Comparison of ENCODE assay signal across 17 mouse cellular contexts in the genomic region with DNA sequence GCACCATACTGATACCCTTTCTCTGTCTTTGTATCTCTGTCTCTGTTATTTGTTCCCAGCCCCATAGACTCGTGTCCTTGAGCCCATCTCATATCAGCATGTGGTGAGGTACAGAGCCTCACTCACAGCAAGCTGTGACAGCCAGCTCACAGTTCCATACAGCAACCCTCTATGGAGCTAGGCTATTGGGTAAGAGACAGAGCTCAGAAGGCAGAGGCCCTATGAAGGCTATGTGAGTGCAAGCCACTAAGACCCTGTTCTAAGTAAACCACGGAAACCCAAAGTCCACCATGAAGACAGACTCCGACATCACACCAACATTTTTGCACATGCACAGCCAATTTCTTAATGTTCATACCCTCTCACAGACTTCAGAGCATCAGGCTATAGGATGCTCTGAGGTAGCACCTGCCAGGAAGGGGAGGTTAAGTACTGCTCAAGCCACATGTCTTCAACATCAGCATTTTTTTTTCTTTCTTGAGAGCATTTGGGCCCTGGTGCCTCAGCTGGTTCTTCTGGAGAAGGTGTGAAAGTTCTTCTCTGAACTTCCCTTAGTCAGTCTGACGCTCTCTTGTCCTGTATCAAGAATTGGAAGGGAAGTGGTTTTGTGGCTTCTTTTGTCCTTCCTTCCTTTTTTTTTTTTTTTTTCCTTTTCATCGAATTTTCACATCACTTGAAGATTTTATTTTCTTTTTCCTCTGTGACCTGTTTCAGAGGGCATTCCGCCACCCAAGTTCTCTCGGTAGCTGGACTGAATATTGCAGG.
DNase-seq lines count a peak whose midpoint lies in the region; ATAC-seq and TF ChIP-seq lines count a peak whose summit lies in the region.
"Had no signal": no experiment of that assay in that cellular context is flagged by ENCODE, and none has a peak within 500 bp of the region (broad histone marks: within the 10 kb centered on the region; RNA-seq: fewer than 3 reads in every experiment).

No protein-coding gene starts in this region.

- peak; percentile 58 for TF ChIP-seq EP300 in CH12.LX (IDR thresholded peaks at IDR 0.05; ENCODE audit: low read length)
- no peak for TF ChIP-seq EP300 in liver, postnatal 0 days (IDR thresholded peaks at IDR 0.05; ENCODE audit: low read depth)

- H3K27ac ChIP-seq in CH12.LX (ENCODE audit: insufficient read depth, low read depth) = 0 out of 2 replicates have a peak overlapping the region, but pooled peaks have one; percentile 18
- H3K27ac ChIP-seq in liver, postnatal 0 days (ENCODE audit: low read depth) = peak overlapping the region; percentile 62
- no peak overlapping the region for H3K27ac ChIP-seq in gastrocnemius, adult 2 months
- no peak overlapping the region for H3K27ac ChIP-seq in forebrain, embryonic 14.5 days (ENCODE audit: low read depth, low read length)
- H3K27ac ChIP-seq: forebrain, embryonic 12.5 days; heart, embryonic 10.5 days; intestine, embryonic 15.5 days had no signal

- H3K4me1 ChIP-seq in CH12.LX (ENCODE audit: control insufficient read depth in 1 of 2, insufficient read depth in 2 of 2) = peaks cover 18 to 78% of the 10 kb centered on the region in 2 experiments
- peaks cover 15% of the 10 kb centered on the region for H3K4me1 ChIP-seq in liver, postnatal 0 days (ENCODE audit: insufficient read depth)
- H3K4me1 ChIP-seq in forebrain, embryonic 14.5 days (ENCODE audit: control insufficient read depth, insufficient read depth, low read length) = no peaks in the 10 kb centered on the region
- H3K4me1 ChIP-seq: heart, embryonic 10.5 days; intestine, embryonic 15.5 days had no signal

- H3K36me3 ChIP-seq in CH12.LX (replicated peaks in 1 of 2; ENCODE audit: control insufficient read depth in 1 of 2, insufficient read depth in 1 of 2, low read length in 1 of 2) = peaks cover 6 to 59% of the 10 kb centered on the region in 2 experiments
- no peaks in the 10 kb centered on the region for H3K36me3 ChIP-seq in liver, postnatal 0 days (replicated peaks; ENCODE audit: insufficient read depth, low read length)
- no peaks in the 10 kb centered on the region for H3K36me3 ChIP-seq in forebrain, embryonic 14.5 days (ENCODE audit: control insufficient read depth, insufficient read depth, low read length)
- H3K36me3 ChIP-seq: forebrain, embryonic 12.5 days; heart, embryonic 10.5 days; intestine, embryonic 15.5 days had no signal

- DNase-seq in heart, adult 11 months = peak; percentile 76
- no peak for DNase-seq in heart, postnatal 4 days
- DNase-seq in CH12.LX (ENCODE audit: extremely low read depth) = peak; percentile 62
- no peak for DNase-seq in liver, postnatal 0 days
- peak; percentile 72 for DNase-seq in thymus, postnatal 0 days (ENCODE audit: low spot score)
- DNase-seq in testis, postnatal 10 days (ENCODE audit: low spot score) = no peak
- DNase-seq in gastrocnemius, adult 2 months = no peak
- DNase-seq in forebrain, embryonic 14.5 days (ENCODE audit: low spot score) = no peak
- DNase-seq: cerebellum, adult 11 months; heart, postnatal 36 days; kidney, postnatal 14 days; lung, adult 2 months had no signal

- H3K27me3 ChIP-seq in CH12.LX (replicated peaks) = no peaks in the 10 kb centered on the region
- no peaks in the 10 kb centered on the region for H3K27me3 ChIP-seq in liver, postnatal 0 days (ENCODE audit: insufficient read depth, low read length)
- no peaks in the 10 kb centered on the region for H3K27me3 ChIP-seq in forebrain, embryonic 14.5 days (replicated peaks; ENCODE audit: control insufficient read depth, insufficient read depth, low read length)
- H3K27me3 ChIP-seq: forebrain, embryonic 12.5 days; intestine, embryonic 15.5 days had no signal

- dilution Hi-C loops in CH12.LX (cut with MboI; ENCODE audit: extremely low pct_ligation_motif_present, extremely low pct_unique_long_range_greater_than_20kb, low sequenced_read_pairs) = no loop called here

- ATAC-seq in liver, postnatal 0 days = no peak
- ATAC-seq in forebrain, embryonic 14.5 days = no peak
- ATAC-seq: intestine, embryonic 15.5 days had no signal

- no peak overlapping the region for H3K9ac ChIP-seq in CH12.LX (ENCODE audit: insufficient read depth, low read depth)
- no peak overlapping the region for H3K9ac ChIP-seq in liver, postnatal 0 days (replicated peaks)
- no peak overlapping the region for H3K9ac ChIP-seq in forebrain, embryonic 14.5 days (ENCODE audit: low read length)
- H3K9ac ChIP-seq: forebrain, embryonic 12.5 days; intestine, embryonic 15.5 days had no signal

- no peak for TF ChIP-seq RAD21 in CH12.LX (IDR thresholded peaks at IDR 0.05; ENCODE audit: low read depth, low read length)

- in situ Hi-C loops in CH12.LX (cut with MboI; ENCODE audit: low pct_ligation_motif_present, low pct_unique_long_range_greater_than_20kb, low sequenced_read_pairs) = no loop called here

- H3K79me2 ChIP-seq in CH12.LX (replicated peaks; ENCODE audit: control insufficient read depth, extremely low read depth, insufficient read depth, poor library complexity, severe bottlenecking) = 0 out of 2 replicates have a peak, but pooled peaks cover 2% of the 10 kb centered on the region

- TF ChIP-seq POLR2A in CH12.LX (IDR thresholded peaks at IDR 0.05; ENCODE audit: low read depth, low read length) = no peak

- H3K4me3 ChIP-seq in CH12.LX (replicated peaks in 1 of 3; ENCODE audit: low read depth in 2 of 3, low read length in 2 of 3, poor library complexity in 1 of 3) = no peak overlapping the region
- no peak overlapping the region for H3K4me3 ChIP-seq in liver, postnatal 0 days (ENCODE audit: low read depth, low read length)
- H3K4me3 ChIP-seq in gastrocnemius, adult 2 months = no peak overlapping the region
- H3K4me3 ChIP-seq in forebrain, embryonic 14.5 days (ENCODE audit: low read depth, low read length) = no peak overlapping the region
- H3K4me3 ChIP-seq: forebrain, embryonic 12.5 days; heart, embryonic 10.5 days; intestine, embryonic 15.5 days; myocyte had no signal

- peak overlapping the region; percentile 50; the same call in 1 of the 2 replicates for H3K4me2 ChIP-seq in CH12.LX (ENCODE audit: insufficient read depth, low read depth, poor library complexity, severe bottlenecking)
- H3K4me2 ChIP-seq in liver, postnatal 0 days (ENCODE audit: low read depth, low read length) = 0 out of 2 replicates have a peak overlapping the region, but pooled peaks have one; percentile 29
- H3K4me2 ChIP-seq in forebrain, embryonic 14.5 days (ENCODE audit: low read length) = no peak overlapping the region
- H3K4me2 ChIP-seq: forebrain, embryonic 12.5 days; intestine, embryonic 15.5 days had no signal

- H3K9me3 ChIP-seq in CH12.LX (replicated peaks; ENCODE audit: low read length) = no peaks in the 10 kb centered on the region
- no peaks in the 10 kb centered on the region for H3K9me3 ChIP-seq in liver, postnatal 0 days (ENCODE audit: low read length)
- no peaks in the 10 kb centered on the region for H3K9me3 ChIP-seq in forebrain, embryonic 14.5 days (replicated peaks; ENCODE audit: control insufficient read depth, low read length)
- H3K9me3 ChIP-seq: forebrain, embryonic 12.5 days; heart, embryonic 10.5 days; intestine, embryonic 15.5 days; megakaryocyte, embryonic 14.5 days had no signal

- intact Hi-C loops in gastrocnemius, adult 2 months (cut with DNase I) = no loop called here

- TF ChIP-seq CTCF in CH12.LX (conservative IDR thresholded peaks at IDR 0.05 in 1 of 2, IDR thresholded peaks at IDR 0.05 in 1 of 2; ENCODE audit: low read depth in 2 of 2, low read length in 2 of 2) = no peak
- TF ChIP-seq CTCF in liver, postnatal 0 days (IDR thresholded peaks at IDR 0.05; ENCODE audit: low read depth) = no peak
- no peak for TF ChIP-seq CTCF in gastrocnemius, adult 2 months (IDR thresholded peaks at IDR 0.05)

- WGBS in liver, postnatal 0 days (ENCODE audit: insufficient replicate concordance) = 38% methylated on average over 7 of the region's 7 CpGs
- WGBS in forebrain, embryonic 14.5 days = 85% methylated on average over 7 of the region's 7 CpGs

TF ChIP-seq in CH12.LX, 34 proteins besides CTCF, POLR2A, EP300 and RAD21 (continues in another document):
- TF ChIP-seq CHD1 (IDR thresholded peaks at IDR 0.05; ENCODE audit: low read depth, low read length) (no peak), ZMIZ1 (IDR thresholded peaks at IDR 0.05; ENCODE audit: low read depth, low read length) (no peak), KAT2A (IDR thresholded peaks at IDR 0.05; ENCODE audit: insufficient replicate concordance, low read length) (no peak), JUN (IDR thresholded peaks at IDR 0.05; ENCODE audit: insufficient read depth, low read depth, low read length) (no peak), TCF12 (IDR thresholded peaks at IDR 0.05; ENCODE audit: low read depth, low read length) (no peak), HCFC1 (IDR thresholded peaks at IDR 0.05; ENCODE audit: low read depth, low read length) (no peak), MEF2A (IDR thresholded peaks at IDR 0.05; ENCODE audit: borderline replicate concordance, low read depth, low read length) (no peak), ZKSCAN1 (IDR thresholded peaks at IDR 0.05; ENCODE audit: borderline replicate concordance, low read depth, low read length) (no peak), MXI1 (IDR thresholded peaks at IDR 0.05; ENCODE audit: low read depth, low read length) (no peak), ZC3H11A (IDR thresholded peaks at IDR 0.05; ENCODE audit: low read depth, low read length) (no peak), MAZ (IDR thresholded peaks at IDR 0.05; ENCODE audit: low read depth, low read length) (0 out of 2 replicates have a peak, but pooled peaks have one; percentile 21), POLR2AphosphoS2 (IDR thresholded peaks at IDR 0.05; ENCODE audit: low read depth, low read length) (no peak), GABPA (IDR thresholded peaks at IDR 0.05; ENCODE audit: insufficient replicate concordance, low read depth, low read length) (no peak), ETS1 (conservative IDR thresholded peaks at IDR 0.05; ENCODE audit: low read depth, low read length) (peak; percentile 11; the same call in 1 of the 2 replicates), SMC3 (IDR thresholded peaks at IDR 0.05; ENCODE audit: low read depth, low read length) (no peak), CHD2 (IDR thresholded peaks at IDR 0.05; ENCODE audit: low read length) (no peak), NRF1 (IDR thresholded peaks at IDR 0.05; ENCODE audit: low read depth, low read length) (no peak), E2F4 (IDR thresholded peaks at IDR 0.05; ENCODE audit: insufficient replicate concordance, low read depth, low read length) (no peak), PAX5 (IDR thresholded peaks at IDR 0.05; ENCODE audit: low read length) (no peak), BHLHE40 (IDR thresholded peaks at IDR 0.05; ENCODE audit: low read depth, low read length) (0 out of 2 replicates have a peak, but pooled peaks have one; percentile 8), MYC (IDR thresholded peaks at IDR 0.05; ENCODE audit: low read depth, low read length) (no peak), ZNF384 (IDR thresholded peaks at IDR 0.05; ENCODE audit: low read depth, low read length) (peak; percentile 90), USF2 (conservative IDR thresholded peaks at IDR 0.05; ENCODE audit: low read depth, low read length) (no peak), MAFK (IDR thresholded peaks at IDR 0.05; ENCODE audit: insufficient replicate concordance, low read length) (0 out of 2 replicates have a peak, but pooled peaks have one; percentile 9)

Comparison
In these comparisons a context has a peak if more than half of its experiments do, and no peak if none do; other contexts are left out.
1. DNase-seq: peak in heart, adult 11 months (single experiment), CH12.LX (single experiment) and thymus, postnatal 0 days (single experiment); none in heart, postnatal 4 days (single experiment), liver, postnatal 0 days (single experiment), testis, postnatal 10 days (single experiment), gastrocnemius, adult 2 months (single experiment) and forebrain, embryonic 14.5 days (single experiment).
2. H3K27ac ChIP-seq: peak in CH12.LX (single experiment) and liver, postnatal 0 days (single experiment); none in gastrocnemius, adult 2 months (single experiment) and forebrain, embryonic 14.5 days (single experiment).